Mouse (Mus musculus): ENCODE data around the gene P2rx3.

DNA sequence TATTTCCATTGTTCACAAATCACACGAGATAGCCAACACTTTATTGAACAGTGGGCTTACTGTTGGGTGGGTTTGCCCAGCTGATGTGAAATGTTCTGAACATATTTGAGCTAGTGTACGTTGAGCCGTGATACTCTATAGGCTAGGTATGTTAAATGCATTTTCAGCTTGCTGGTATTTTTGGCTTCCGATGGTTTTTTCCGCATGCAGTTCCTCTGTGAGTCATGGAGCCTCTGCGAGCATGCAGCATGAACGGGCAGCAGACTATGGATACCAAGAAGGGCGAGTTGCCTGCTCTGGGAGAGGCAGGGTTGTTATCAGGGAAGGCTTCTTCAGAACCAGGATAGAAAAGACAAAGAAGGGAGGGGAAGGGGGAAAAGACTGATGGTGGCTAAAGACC is 86.2 kb downstream of the P2rx3 start:
- TF ChIP-seq EP300 (IDR thresholded peaks at IDR 0.05; ENCODE audit: insufficient read depth, low read depth, low read length) (no peak), CTCF (IDR thresholded peaks at IDR 0.05; ENCODE audit: low read depth, low read length) (no peak)

Data from ES-Bruce4 (cell line).